Mouse (Mus musculus) forebrain, postnatal 0 days (tissue): ENCODE measurements at regions not wholly inside any gene's neighbourhood (a gene's known extent, or its start where the extent isn't known, plus 50 kb on each side); places are given as distances from the start of the nearest gene placed in this dataset.
A peak's percentile ranks its signal among the peaks of the same experiment; 100 is the strongest.

Experiments
- ATAC-seq: fragments of 200-750 bp; cut with Nextera tagmentation; 2 replicates; pipeline ENCODE4 v1.8.0; 2017; ENCODE audit warnings: mild to moderate bottlenecking, moderate library complexity
- DNase-seq: peaks from one replicate; pipeline ENCODE4 v3.0.0-alpha.2; 2015
- H3K27ac ChIP-seq: fragments of 300-500 bp; sonication (generic); 2 replicates; pipeline ENCODE4 v1.5.1; 2014; ENCODE audit warnings: low read depth, mild to moderate bottlenecking, antibody characterized with exemption, low read length, moderate library complexity, mixed read lengths
- H3K27me3 ChIP-seq: fragments of 300-500 bp; sonication (generic); 2 replicates; pipeline ENCODE4 v1.6.1; 2014; ENCODE audit warnings: mild to moderate bottlenecking, low read length, mixed read lengths; ENCODE audit not compliant: insufficient read depth
- H3K36me3 ChIP-seq: fragments of 300-500 bp; sonication (generic); 2 replicates; pipeline ENCODE4 v1.6.1; 2014; ENCODE audit warnings: mild to moderate bottlenecking, moderate library complexity; ENCODE audit not compliant: insufficient read depth
- H3K4me1 ChIP-seq: fragments of 300-500 bp; sonication (generic); 2 replicates; pipeline ENCODE4 v1.6.1; 2014; ENCODE audit warnings: antibody characterized with exemption; ENCODE audit not compliant: insufficient read depth
- H3K4me2 ChIP-seq: fragments of 300-500 bp; sonication (generic); 2 replicates; pipeline ENCODE4 v1.6.1; 2014; ENCODE audit warnings: low read depth, mild to moderate bottlenecking, moderate library complexity
- H3K4me3 ChIP-seq: fragments of 300-500 bp; sonication (generic); 2 replicates; pipeline ENCODE4 v1.5.1; 2014; ENCODE audit warnings: low read depth, low read length, mixed read lengths
- H3K9ac ChIP-seq: fragments of 300-500 bp; sonication (generic); 2 replicates; pipeline ENCODE4 v1.6.1; 2014; ENCODE audit warnings: mild to moderate bottlenecking
- H3K9me3 ChIP-seq: fragments of 300-500 bp; sonication (generic); 2 replicates; pipeline ENCODE4 v1.6.1; 2016; ENCODE audit warnings: low read length
- CTCF ChIP-seq: sonication (generic); IDR thresholded peaks from 2 replicates; pipeline ENCODE4 v1.5.1; 2016; ENCODE audit warnings: antibody characterized with exemption, control low read depth, low read depth
- WGBS: fragments of 180-500 bp; shearing (Covaris S2); extraction: QIAGEN DNeasy Blood & Tissue Kit; methylation state at CpG from one replicate; pipeline ENCODE4 v1.1.7; 2014; 5-methylcytosine and 5-hydroxymethylcytosine counted together

DNA sequence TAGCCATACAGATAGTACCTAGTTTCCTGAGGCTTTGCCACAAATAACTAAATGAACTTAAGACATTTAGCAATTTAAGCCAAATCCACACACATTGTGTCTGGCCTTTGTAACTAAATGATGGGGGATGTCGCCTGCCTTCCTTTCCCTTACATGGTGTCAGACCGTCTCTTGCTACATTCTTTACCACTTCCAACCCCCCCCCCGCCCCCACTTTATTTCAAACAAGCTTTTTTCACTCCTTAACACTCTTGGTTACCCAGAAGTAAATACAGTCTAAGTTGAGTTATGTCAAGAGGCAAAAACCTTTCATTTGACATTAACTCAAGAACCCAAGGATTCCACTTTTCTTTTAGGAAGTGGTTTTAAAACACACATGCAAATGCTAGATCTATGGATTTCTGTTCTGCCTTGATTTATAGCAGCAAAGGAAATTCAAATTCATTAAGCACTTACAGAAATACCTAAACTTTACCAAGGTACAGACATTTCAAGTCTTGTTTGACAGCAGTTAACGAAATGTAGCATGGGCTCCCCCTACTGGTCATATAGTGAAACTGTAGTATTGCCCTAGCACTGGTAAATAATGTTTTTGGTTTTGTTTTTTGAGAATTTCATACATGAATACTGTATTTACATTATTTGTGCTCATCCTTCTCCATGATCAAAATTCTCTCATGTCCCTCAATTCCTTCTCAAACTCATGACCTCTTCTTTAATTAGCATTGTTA lies 80.8 kb downstream of the Avpr1a start:
- peak; percentile 82 for DNase-seq
- Histone ChIP-seq H3K9ac (no peak overlapping the region), H3K4me2 (no peak overlapping the region), H3K27ac (no peak overlapping the region), H3K9me3 (no peaks in the 10 kb centered on the region), H3K36me3 (no peaks in the 10 kb centered on the region), H3K4me3 (no peak overlapping the region), H3K4me1 (no peaks in the 10 kb centered on the region), H3K27me3 (no peaks in the 10 kb centered on the region)
- no peak; the same call in 1 of the 2 replicates for ATAC-seq
- WGBS, result 44% methylated on average over 4 of the region's 4 CpGs
- peak; percentile 92 for TF ChIP-seq CTCF

- WGBS, result 85% methylated on average over 5 of the region's 5 CpGs
- Histone ChIP-seq H3K36me3 (no peaks in the 10 kb centered on the region), H3K4me3 (no peak overlapping the region), H3K27ac (no peak overlapping the region), H3K9ac (no peak overlapping the region), H3K27me3 (no peaks in the 10 kb centered on the region), H3K9me3 (no peaks in the 10 kb centered on the region), H3K4me1 (no peaks in the 10 kb centered on the region), H3K4me2 (no peak overlapping the region)
- ATAC-seq (no peak), DNase-seq (no peak)
- no peak for TF ChIP-seq CTCF
Observed at GRCm38 (mm10) chr10:122534714-122535113, 86.4 kb downstream of the Avpr1a start.

- WGBS, result 89% methylated on average over 5 of the region's 5 CpGs
- ATAC-seq, result no peak
Observed at GRCm38 (mm10) chr10:122535137-122535536, 86.8 kb downstream of the Avpr1a start.

DNA sequence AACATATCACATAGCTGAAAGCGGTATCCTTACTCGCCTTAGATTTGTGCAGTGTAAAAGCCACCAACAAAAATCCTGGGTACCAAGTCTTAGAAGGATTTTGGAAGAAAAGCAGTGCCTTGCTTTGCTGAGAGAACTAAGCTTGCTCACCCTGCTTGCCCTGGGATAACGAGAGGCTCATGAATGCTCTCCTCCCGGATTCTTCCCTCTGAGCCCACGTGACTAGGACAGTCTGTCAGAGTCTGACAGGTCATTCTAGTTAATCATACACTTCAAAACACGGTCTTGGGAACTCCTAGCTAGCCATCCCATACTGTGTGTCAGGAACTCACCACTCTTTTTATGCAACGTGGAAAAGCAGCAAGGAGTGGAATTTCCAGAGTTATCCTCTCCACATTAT lies 91.4 kb downstream of the Avpr1a start:
- H3K4me3 ChIP-seq, result no peak overlapping the region
- TF ChIP-seq CTCF, result no peak
- no peak for ATAC-seq
- no peak overlapping the region for H3K27ac ChIP-seq
- no peaks in the 10 kb centered on the region for H3K36me3 ChIP-seq
- H3K27me3 ChIP-seq, result no peaks in the 10 kb centered on the region
- WGBS, result 67% methylated on average over 7 of the region's 7 CpGs
- no peak overlapping the region for H3K9ac ChIP-seq
- DNase-seq, result no peak
- H3K9me3 ChIP-seq, result no peaks in the 10 kb centered on the region
- H3K4me1 ChIP-seq, result no peaks in the 10 kb centered on the region
- H3K4me2 ChIP-seq, result no peak overlapping the region

More at GRCm38 (mm10) chr10:122535137-122535536, 86.8 kb downstream of the Avpr1a start:
- no peaks in the 10 kb centered on the region for H3K9me3 ChIP-seq
- no peaks in the 10 kb centered on the region for H3K27me3 ChIP-seq
- no peaks in the 10 kb centered on the region for H3K36me3 ChIP-seq
- no peak for TF ChIP-seq CTCF
- DNase-seq, result no peak
- H3K4me2 ChIP-seq, result no peak overlapping the region
- H3K9ac ChIP-seq, result no peak overlapping the region
- H3K4me1 ChIP-seq, result no peaks in the 10 kb centered on the region
- no peak overlapping the region for H3K4me3 ChIP-seq
- no peak overlapping the region for H3K27ac ChIP-seq

DNA sequence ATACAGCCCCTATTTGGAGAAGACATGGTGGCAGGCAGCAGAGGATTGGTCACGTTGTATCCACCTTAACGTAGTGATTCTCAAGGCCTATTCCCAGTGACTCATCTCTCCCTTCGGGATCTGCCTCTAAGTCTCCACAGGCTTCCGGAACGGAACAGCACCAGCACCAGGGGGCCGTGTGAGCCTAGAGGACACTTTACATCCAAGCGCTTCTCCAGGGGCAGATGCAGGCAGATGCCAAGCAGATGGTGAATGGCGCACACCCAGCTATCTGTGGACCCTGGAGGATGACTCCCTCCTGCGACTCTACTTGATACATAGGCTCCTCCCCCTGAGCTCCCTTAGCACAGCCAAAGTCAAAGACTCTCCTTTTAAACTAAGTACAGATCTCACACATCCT lies 94.3 kb downstream of the Avpr1a start:
- Histone ChIP-seq H3K9me3 (no peaks in the 10 kb centered on the region), H3K27ac (no peak overlapping the region), H3K36me3 (no peaks in the 10 kb centered on the region), H3K9ac (no peak overlapping the region), H3K27me3 (no peaks in the 10 kb centered on the region), H3K4me1 (no peaks in the 10 kb centered on the region), H3K4me2 (no peak overlapping the region), H3K4me3 (no peak overlapping the region)
- 65% methylated on average over 9 of the region's 9 CpGs for WGBS
- DNase-seq (no peak), ATAC-seq (no peak)
- no peak for TF ChIP-seq CTCF

DNA sequence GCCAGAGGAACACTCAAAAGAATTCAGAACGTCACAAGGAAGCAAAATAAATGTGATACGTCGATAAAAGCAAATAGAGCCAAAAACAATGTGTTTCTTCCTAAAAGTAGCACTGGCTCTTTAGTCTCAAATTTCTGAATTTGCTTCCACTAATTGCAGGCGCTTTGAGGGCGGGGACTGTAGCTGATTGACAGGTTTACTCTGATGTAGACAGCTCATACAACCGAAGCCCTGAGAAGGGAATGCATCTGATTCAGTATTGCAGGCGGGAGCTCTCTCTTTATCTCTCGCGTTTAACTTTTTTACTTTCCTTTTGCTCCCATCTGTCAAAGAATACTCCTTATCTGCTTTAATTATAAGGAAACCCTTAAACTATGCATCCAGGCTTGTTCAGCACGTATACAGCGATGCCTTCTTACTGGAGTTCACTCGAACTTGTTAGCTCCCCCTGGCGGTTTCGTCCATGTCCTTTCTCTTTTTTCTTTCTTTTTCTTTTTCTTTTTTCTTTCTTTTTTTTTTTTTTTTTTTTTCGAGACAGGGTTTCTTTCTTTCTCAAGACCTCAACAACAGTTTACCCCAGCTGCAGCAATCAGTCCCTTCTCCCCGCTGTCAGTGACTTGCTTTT lies 95.9 kb downstream of the Avpr1a start:
- Histone ChIP-seq H3K9ac (no peak overlapping the region), H3K9me3 (no peaks in the 10 kb centered on the region), H3K27me3 (no peaks in the 10 kb centered on the region), H3K4me1 (no peaks in the 10 kb centered on the region), H3K27ac (no peak overlapping the region), H3K4me2 (peak overlapping the region; percentile 38), H3K4me3 (peak overlapping the region; percentile 23), H3K36me3 (no peaks in the 10 kb centered on the region)
- peak; percentile 70 for TF ChIP-seq CTCF
- WGBS, result 16% methylated on average over 16 of the region's 16 CpGs
- ATAC-seq (peak; percentile 78), DNase-seq (peak; percentile 86)

DNA sequence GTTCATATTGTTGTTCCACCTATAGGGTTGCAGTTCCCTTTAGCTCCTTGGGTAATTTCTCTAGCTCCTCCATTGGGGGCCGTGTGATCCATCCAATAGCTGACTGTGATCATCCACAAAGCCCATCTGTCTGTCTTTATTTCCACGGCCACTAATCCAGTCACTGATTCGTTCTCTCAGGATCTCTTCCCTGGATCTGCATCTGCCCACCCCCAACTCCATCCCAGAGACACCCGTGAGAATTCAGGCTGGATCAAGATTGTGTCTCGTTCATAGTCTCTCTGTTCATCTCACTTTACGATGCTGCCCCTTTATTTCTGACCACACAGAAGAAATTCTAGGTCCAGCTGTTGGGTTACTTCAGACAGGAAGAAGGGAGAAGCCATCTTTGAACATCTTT lies 96.7 kb downstream of the Avpr1a start:
- no peaks in the 10 kb centered on the region for H3K27me3 ChIP-seq
- ATAC-seq, result no peak
- 84% methylated on average over 6 of the region's 6 CpGs for WGBS
- H3K9ac ChIP-seq, result no peak overlapping the region
- no peak for TF ChIP-seq CTCF
- no peak overlapping the region for H3K4me3 ChIP-seq
- H3K4me2 ChIP-seq, result no peak overlapping the region
- H3K9me3 ChIP-seq, result no peaks in the 10 kb centered on the region
- H3K4me1 ChIP-seq, result no peaks in the 10 kb centered on the region
- no peak for DNase-seq
- no peaks in the 10 kb centered on the region for H3K36me3 ChIP-seq
- no peak overlapping the region for H3K27ac ChIP-seq
